Mouse (Mus musculus): ENCODE data around the gene Trappc6a. TPM values are rescaled to one million over a fixed set of nuclear protein-coding genes. Genes with fewer than 3 reads are reported as not detected.

The Trappc6a gene
- 10 to 100 TPM; 19.8 to 21.5 TPM for total RNA-seq (2021)

DNA sequence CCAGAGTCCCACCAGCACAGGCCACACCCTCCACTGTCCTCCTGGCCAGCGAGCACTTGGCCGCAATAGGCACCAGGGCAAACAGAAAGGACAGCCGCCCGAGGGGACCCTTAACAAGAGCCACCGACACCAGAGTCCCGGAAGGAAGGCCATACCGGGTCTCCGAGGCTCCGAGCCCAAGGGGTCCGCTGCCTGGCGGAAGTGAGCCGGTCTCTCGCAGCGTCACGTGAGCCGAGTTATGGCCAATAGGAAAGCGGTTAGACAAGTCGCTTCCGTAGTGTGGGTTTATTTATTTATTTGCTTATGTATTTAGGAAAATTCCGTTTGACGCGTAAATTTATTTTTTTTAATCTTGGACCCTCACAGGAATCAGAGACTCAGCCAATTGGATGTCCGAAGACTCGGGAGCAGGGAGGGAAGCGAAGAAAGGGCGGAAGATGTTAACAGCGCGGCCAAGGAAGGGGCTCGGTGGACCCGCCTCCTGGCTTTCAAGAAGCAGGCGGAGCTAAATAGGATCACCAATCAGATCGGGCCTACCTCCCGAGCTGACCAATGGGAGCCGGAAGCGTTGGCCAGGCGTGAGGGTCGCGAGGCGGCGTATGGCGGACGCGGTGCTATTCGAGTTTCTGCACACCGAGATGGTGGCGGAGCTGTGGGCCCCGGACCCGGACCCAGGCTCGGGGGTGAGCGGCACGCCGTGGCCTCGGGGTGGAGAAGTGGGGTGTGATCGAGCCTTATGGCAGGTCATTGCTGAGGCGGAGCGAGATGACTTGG lies at the start of gene Trappc6a, which contains the start of gene Bloc1s3:
Trappc6a (plus strand) TSS at position 246 of the 774 bp plus-strand sequence.
Bloc1s3 (minus strand) TSS at position 218 of the 774 bp plus-strand sequence.
- DNase-seq, result peak; percentile 91 to 92

GRCm38 (mm10) chr7:19458591-19459111 lies 49.5 kb upstream of the Trappc6a start, which contains the start of gene Mark4:
Gene Mark4, minus strand, starts transcription at chr7:19458821.
- DNase-seq, result peak; percentile 66 to 68

- no peak for DNase-seq
Observed at GRCm38 (mm10) chr7:19459144-19459870, 48.9 kb upstream of the Trappc6a start.

- DNase-seq, result no peak
Observed at GRCm38 (mm10) chr7:19460500-19460899, 47.7 kb upstream of the Trappc6a start.

DNA sequence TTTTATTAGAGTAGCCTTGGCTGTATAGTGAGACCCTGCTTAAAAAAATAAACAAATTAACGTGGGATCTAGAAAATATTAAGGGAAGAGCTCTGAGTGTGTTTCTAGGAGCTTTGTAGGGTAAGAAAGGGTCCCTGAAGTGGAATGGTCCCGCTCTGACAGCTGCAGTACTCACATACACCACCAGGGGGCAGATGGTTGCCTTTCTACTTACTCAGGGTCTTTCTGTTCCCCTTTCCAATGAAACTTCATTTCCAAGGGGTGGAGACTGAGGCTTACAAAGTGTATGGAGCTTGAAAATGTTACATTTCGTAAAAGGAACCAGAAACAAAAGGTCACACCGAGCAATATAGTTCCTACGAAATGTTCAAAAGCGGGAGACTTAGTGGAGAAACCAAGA lies 46.7 kb upstream of the Trappc6a start:
- peak; percentile 66 to 73 for DNase-seq

GRCm38 (mm10) chr7:19462443-19462842 lies 45.8 kb upstream of the Trappc6a start:
- DNase-seq, result no peak

DNA sequence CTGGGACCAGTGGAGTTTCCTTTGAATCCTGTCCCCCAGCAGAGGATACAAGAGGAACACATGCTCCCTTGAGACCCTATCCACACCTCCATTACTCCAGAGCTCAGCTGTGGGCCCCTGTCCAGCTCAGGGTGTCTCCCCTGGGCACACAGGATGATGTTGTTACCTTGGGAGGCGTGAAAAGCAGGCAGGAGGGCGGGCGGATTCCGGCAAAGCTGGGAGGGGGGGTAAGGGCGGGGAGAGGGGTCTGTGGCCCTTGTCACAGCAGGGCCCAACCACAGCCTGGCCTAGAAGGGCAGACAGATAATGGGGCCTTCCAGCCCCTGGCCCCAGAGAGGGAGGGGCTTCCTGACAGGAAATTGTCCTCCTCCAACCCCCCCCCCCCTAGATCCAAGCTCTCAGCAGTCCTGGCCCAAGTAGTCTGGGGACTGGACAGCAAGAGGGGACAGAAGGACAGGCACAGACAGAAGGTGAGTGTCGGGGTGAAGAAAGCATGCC lies 45.3 kb upstream of the Trappc6a start, which contains the start of gene Exoc3l2:
Exoc3l2 (plus strand) TSS at position 448 of the 498 bp plus-strand sequence.
- no peak for DNase-seq

DNA sequence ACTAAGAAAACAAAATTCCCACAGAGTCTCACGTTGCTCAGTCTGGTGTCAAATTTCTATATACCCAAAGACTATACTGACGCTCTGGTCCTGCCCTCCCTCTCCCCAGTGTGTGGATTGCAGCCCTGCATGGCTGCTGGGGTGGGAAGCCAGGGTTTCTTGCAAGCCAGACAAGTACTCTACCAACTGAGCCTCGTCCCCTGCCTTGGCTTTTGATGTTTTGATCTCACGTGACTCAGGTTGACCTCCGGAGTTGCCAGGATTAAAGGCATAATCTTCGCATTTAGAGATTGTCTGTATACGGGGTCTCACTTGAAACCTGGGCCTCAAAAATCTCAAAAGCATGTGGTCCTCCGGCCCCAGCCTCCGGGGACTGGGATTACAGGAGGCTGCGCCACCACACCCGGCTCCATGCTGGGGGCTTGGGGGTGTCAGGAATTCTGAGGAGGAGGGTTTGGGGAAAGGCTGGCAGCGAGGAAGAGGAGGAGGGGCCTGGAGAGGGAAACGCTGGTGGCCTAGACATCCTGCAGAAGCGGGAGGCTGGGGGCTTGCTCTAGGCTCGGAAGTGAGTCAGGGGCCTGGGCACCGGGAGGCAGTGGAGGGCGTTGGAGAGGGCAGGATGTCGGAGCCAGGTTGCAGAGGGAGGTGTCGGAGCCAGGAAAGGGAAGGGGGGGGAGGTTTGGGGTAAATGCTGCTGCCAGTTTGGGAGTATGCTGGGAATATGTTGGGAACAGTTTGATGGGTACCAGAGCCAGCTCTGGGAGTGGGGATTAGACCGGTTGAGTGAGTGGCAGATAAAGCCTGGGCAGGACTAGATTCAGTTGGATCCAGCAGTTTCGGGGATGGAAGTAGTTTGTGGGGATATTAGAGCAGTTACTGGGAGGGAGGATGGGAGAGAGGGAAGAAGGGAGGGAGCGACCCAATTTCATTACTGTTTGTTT lies 43.6 kb upstream of the Trappc6a start:
- DNase-seq, result no peak

DNA sequence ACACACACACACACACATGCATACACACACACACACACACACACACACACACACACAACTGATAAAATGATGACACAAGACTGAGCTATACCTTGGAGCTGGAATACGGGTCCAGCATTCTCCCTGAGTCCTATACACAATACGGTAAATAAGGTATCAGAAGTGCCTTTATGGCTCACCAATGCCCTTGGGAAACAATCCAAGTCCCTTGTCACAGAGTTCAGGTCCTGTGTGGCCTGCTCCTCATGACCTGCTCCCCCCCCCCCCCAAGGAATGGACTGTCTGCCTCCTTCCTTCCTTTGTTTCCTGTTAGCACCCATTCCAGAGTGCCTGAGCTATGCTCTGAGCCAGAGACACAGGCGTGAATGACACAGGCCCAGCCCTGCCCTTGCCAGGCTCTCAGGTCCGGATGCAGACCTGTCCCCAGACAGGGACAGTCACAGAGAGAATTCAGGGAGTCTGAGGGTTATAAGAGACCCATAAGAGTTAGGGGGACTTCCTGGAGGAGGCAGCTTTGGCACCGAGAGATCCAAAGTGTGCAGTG lies 41.5 kb upstream of the Trappc6a start:
- DNase-seq, result no peak

GRCm38 (mm10) chr7:19467638-19468037 lies 40.6 kb upstream of the Trappc6a start:
- DNase-seq, result no peak

GRCm38 (mm10) chr7:19468279-19468678 lies 39.9 kb upstream of the Trappc6a start:
- no peak for DNase-seq

GRCm38 (mm10) chr7:19469404-19469803 lies 38.8 kb upstream of the Trappc6a start:
- DNase-seq, result no peak

DNA sequence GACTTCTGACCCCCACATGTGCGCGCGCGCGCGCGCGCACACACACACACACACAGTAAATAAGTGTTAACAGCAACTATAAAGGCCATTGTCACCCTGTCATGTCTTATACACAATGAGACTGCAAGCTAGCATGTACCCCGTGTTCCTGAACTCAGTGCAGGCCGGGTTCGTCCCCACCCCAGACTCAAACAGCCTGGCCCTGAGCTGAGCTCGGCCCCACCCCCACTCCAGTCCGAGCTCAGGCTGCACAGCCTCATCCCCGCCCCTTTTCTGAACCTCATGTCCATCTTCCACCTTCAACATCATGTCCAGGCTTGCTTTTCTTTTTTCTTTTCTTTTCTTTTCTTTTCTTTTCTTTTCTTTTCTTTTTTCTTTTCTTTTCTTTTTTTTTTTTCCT lies 37.9 kb upstream of the Trappc6a start:
- no peak for DNase-seq

- no peak for DNase-seq
Observed at GRCm38 (mm10) chr7:19472403-19472802, 35.8 kb upstream of the Trappc6a start.

GRCm38 (mm10) chr7:19473875-19474443 lies 34.2 kb upstream of the Trappc6a start:
- DNase-seq, result peak; percentile 66 to 75

DNA sequence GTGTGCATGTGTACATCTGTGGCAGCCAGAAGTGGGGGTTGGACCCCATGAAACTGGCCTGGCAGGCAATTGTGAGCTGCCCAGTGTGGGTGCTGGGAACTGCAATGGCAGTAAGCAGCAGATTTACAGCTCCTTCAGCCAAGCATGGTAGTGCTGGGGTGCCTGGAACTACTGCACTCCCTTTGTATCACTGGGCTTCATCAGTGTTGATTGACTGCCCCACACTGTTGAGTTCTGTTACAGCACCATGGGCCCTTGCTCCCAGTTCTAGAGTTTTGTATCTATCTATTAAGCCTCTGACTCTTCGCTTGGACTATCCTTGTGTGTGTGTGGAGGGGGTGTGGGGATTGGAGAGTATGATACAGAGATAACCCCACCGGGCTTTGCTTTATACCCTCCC lies 31.1 kb upstream of the Trappc6a start:
- DNase-seq, result no peak

DNA sequence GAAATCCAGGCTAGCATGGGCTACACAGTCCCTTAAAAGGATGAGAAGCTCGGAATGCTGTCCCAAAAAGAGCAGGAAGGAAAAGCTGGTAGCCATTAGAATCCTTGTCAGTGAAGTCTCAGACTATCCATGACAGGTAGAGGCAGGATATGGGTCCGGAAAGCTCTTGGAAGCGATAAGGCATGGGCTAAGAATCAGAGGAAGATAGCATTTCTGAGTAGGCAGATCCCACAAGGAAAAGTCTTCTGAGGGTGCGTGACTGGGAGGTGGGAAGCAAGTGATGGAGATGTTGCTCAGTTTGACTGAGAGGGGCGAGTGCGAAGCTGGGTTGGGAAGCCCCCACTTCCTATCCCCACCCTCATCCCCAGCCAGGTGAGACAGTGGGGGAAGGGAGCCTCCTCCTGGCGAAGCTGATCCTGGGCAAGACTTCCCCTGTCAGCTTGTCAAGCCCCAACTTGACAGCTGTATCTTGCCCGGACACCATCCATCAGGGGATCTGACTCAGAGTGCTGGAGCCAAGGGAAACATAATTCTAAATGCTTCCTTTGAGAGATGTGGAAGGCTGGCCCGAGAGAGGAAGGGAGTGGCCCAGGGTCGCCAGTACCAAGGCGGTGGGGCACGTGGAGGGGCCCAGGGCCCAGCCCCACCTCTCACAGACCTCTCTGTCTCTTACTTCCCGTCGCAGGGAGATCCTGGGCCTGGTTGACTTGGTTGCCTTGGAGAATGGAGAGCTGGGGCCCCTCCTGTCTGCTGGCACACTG lies 30.4 kb upstream of the Trappc6a start:
- DNase-seq, result no peak

- no peak for DNase-seq
Observed at GRCm38 (mm10) chr7:19483281-19483680, 24.9 kb upstream of the Trappc6a start.

DNA sequence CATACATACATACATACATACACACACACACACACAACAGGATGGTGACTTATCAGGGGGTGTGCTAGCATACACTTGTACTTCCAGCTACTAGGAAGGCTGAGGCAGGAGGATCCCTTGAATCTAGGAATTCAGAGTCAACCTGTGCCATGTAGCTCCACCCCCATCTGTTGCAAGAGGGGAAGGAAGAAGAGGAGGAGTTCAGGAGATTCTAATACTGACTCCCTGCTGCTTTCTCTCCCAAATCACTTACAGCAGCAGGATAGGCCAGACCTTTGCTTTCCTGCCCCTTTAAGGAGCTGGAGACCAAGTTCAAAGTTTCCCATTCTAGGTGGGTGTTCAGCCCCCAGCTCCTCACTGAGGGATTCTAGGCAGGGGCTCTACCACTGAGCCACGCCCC lies 22.7 kb upstream of the Trappc6a start:
- DNase-seq, result no peak

DNA sequence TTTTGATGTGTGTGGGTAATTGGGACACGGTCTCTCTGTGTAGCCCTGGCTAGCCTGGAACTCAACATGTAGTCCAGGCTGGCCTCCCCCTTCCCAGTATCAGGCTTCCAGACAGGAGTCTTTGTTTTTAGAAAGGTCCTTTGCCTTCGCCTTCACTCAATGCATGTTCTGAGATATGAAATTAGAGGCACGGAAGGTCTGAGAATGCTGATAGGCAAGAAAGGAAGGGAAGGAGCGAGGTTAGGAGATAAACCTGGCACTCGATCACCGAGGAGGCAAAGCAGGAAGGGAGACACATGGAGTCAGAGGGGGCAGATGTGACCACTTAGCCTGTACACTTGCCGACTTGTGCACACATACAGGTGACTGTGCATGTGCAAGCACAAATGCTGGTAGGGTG lies 21.6 kb upstream of the Trappc6a start:
- no peak for DNase-seq
